Mouse (Mus musculus) forebrain, embryonic 13.5 days (tissue): ENCODE results near the gene Bcl7c. TPM values are rescaled to one million over a fixed set of nuclear protein-coding genes. Genes with fewer than 3 reads are reported as not detected.
"Not testable (repeated sequence)": the region's sequence is repeated elsewhere in the genome, so short reads cannot be mapped to it uniquely, and the experiment has no call there.

ENCODE experiments used
- ATAC-seq: fragments of 200-750 bp; cut with Nextera tagmentation; 2 replicates; pipeline ENCODE4 v1.8.0; 2017
- H3K27ac ChIP-seq: fragments of 300-500 bp; sonication (generic); 2 replicates; pipeline ENCODE4 v1.5.1; 2015; ENCODE audit warnings: inconsistent platforms, mild to moderate bottlenecking, moderate library complexity
- H3K27me3 ChIP-seq: fragments of 300-500 bp; sonication (generic); 2 replicates; pipeline ENCODE4 v1.6.1; 2015; ENCODE audit warnings: mild to moderate bottlenecking, inconsistent platforms
- H3K36me3 ChIP-seq: fragments of 300-500 bp; sonication (generic); 2 replicates; pipeline ENCODE4 v1.6.1; 2015; ENCODE audit warnings: mild to moderate bottlenecking, inconsistent platforms; ENCODE audit not compliant: poor library complexity, severe bottlenecking
- H3K4me1 ChIP-seq: fragments of 300-500 bp; sonication (generic); 2 replicates; pipeline ENCODE4 v1.6.1; 2015; ENCODE audit warnings: inconsistent platforms
- H3K4me2 ChIP-seq: fragments of 300-500 bp; sonication (generic); 2 replicates; pipeline ENCODE4 v1.6.1; 2015; ENCODE audit warnings: inconsistent platforms, mild to moderate bottlenecking, moderate library complexity
- H3K4me3 ChIP-seq: fragments of 300-500 bp; sonication (generic); 2 replicates; pipeline ENCODE4 v1.5.1; 2015; ENCODE audit warnings: mild to moderate bottlenecking, inconsistent platforms
- H3K9ac ChIP-seq: fragments of 300-500 bp; sonication (generic); 2 replicates; pipeline ENCODE4 v1.6.1; 2015; ENCODE audit warnings: mild to moderate bottlenecking, inconsistent platforms
- H3K9me3 ChIP-seq: fragments of 300-500 bp; sonication (generic); replicated peaks from 2 replicates; pipeline ENCODE4 v1.6.1; 2016; ENCODE audit warnings: inconsistent platforms
- whole genome bisulfite sequencing: fragments of 180-500 bp; shearing (Covaris S2); methylation state at CpG from one replicate; pipeline ENCODE4 v1.1.7; 2015; 5-methylcytosine and 5-hydroxymethylcytosine counted together
- polyA plus RNA-seq: library from polyadenylated mRNA; unstranded; fragments of >200 nt; fragmentation: Nextera tagmentation; extraction: Ambion mirVana; gene quantifications from 2 replicates; pipeline ENCODE4 v1.2.1, GENCODE M21; 2015

The Bcl7c gene
- polyA plus RNA-seq, 1 experiment from 2014 or later: 40.8 TPM

- peak; percentile 92 for ATAC-seq
- peaks cover 22% of the 10 kb centered on the region for H3K36me3 ChIP-seq
Measured at GRCm38 (mm10) chr7:127745251-127745651, 36.5 kb upstream of the Bcl7c start.

GRCm38 (mm10) chr7:127744366-127745045, 35.8 kb upstream of the Bcl7c start, which contains the start of gene Fbxl19:
Gene Fbxl19 (plus strand): TSS chr7:127744543.
- H3K4me1 ChIP-seq: peaks cover 20% of the 10 kb centered on the region
- no peaks in the 10 kb centered on the region for H3K27me3 ChIP-seq
- no peak for ATAC-seq
- peak within 1 kb of the TSS; percentile 91 for H3K27ac ChIP-seq
- peak within 1 kb of the TSS; percentile 60 for H3K9ac ChIP-seq
- H3K4me3 ChIP-seq: peak within 1 kb of the TSS; percentile 93
- peaks cover 15% of the 10 kb centered on the region for H3K36me3 ChIP-seq
- WGBS: 1% methylated on average over 26 of the region's 26 CpGs
- H3K9me3 ChIP-seq: no peaks in the 10 kb centered on the region
- H3K4me2 ChIP-seq: peak within 1 kb of the TSS; percentile 89

More at GRCm38 (mm10) chr7:127745251-127745651, 36.5 kb upstream of the Bcl7c start:
- Histone ChIP-seq H3K4me3 (peak overlapping the region; percentile 93), H3K27ac (peak overlapping the region; percentile 91), H3K4me2 (peak overlapping the region; percentile 89), H3K9me3 (no peaks in the 10 kb centered on the region), H3K4me1 (peaks cover 20% of the 10 kb centered on the region), H3K27me3 (no peaks in the 10 kb centered on the region), H3K9ac (peak overlapping the region; percentile 60)
- under 1% methylated on average over 19 of the region's 19 CpGs for WGBS

GRCm38 (mm10) chr7:127732066-127732465, 23.3 kb upstream of the Bcl7c start, which contains the start of gene Ctf2:
Gene Ctf2 (minus strand): TSS chr7:127732166.
- not testable (repeated sequence) for ATAC-seq, H3K9ac ChIP-seq, H3K27me3 ChIP-seq, H3K4me2 ChIP-seq, H3K4me1 ChIP-seq, H3K9me3 ChIP-seq, H3K36me3 ChIP-seq, H3K4me3 ChIP-seq, H3K27ac ChIP-seq
- WGBS: no CpG with 5 or more reads among the region's 5 CpGs

GRCm38 (mm10) chr7:127730170-127730569, 21.4 kb upstream of the Bcl7c start:
- ATAC-seq: no peak
- H3K9ac ChIP-seq: no peak overlapping the region
- 66% methylated on average over 4 of the region's 4 CpGs for WGBS
- no peaks in the 10 kb centered on the region for H3K4me1 ChIP-seq
- H3K9me3 ChIP-seq: no peaks in the 10 kb centered on the region
- no peaks in the 10 kb centered on the region for H3K36me3 ChIP-seq
- no peak overlapping the region for H3K4me3 ChIP-seq
- H3K27ac ChIP-seq: no peak overlapping the region
- no peak overlapping the region for H3K4me2 ChIP-seq
- no peaks in the 10 kb centered on the region for H3K27me3 ChIP-seq

- WGBS: 89% methylated on average over 7 of the region's 7 CpGs
Measured at GRCm38 (mm10) chr7:127727898-127728297, 19.2 kb upstream of the Bcl7c start.

GRCm38 (mm10) chr7:127725924-127726323, 17.2 kb upstream of the Bcl7c start:
- H3K4me3 ChIP-seq: no peak overlapping the region
- no peak overlapping the region for H3K27ac ChIP-seq
- no peaks in the 10 kb centered on the region for H3K9me3 ChIP-seq
- no peak for ATAC-seq
- 48% methylated on average over 6 of the region's 6 CpGs for WGBS
- no peak overlapping the region for H3K9ac ChIP-seq
- no peaks in the 10 kb centered on the region for H3K36me3 ChIP-seq
- no peaks in the 10 kb centered on the region for H3K27me3 ChIP-seq
- no peaks in the 10 kb centered on the region for H3K4me1 ChIP-seq
- H3K4me2 ChIP-seq: no peak overlapping the region

More at GRCm38 (mm10) chr7:127727898-127728297, 19.2 kb upstream of the Bcl7c start:
- Histone ChIP-seq H3K36me3 (no peaks in the 10 kb centered on the region), H3K4me2 (no peak overlapping the region), H3K9ac (no peak overlapping the region), H3K4me1 (no peaks in the 10 kb centered on the region), H3K27me3 (no peaks in the 10 kb centered on the region), H3K9me3 (no peaks in the 10 kb centered on the region), H3K27ac (no peak overlapping the region), H3K4me3 (no peak overlapping the region)
- ATAC-seq: no peak

- H3K9ac ChIP-seq: no peak overlapping the region
- H3K9me3 ChIP-seq: no peaks in the 10 kb centered on the region
- H3K4me1 ChIP-seq: no peaks in the 10 kb centered on the region
- no peaks in the 10 kb centered on the region for H3K27me3 ChIP-seq
- ATAC-seq: no peak
- H3K36me3 ChIP-seq: no peaks in the 10 kb centered on the region
- H3K4me2 ChIP-seq: no peak overlapping the region
- no peak overlapping the region for H3K4me3 ChIP-seq
- H3K27ac ChIP-seq: no peak overlapping the region
- 18% methylated on average over 2 of the region's 2 CpGs for WGBS
Measured at GRCm38 (mm10) chr7:127725490-127725889, 16.8 kb upstream of the Bcl7c start.

- ATAC-seq: no peak
- peaks cover 9% of the 10 kb centered on the region for H3K4me1 ChIP-seq
- H3K27ac ChIP-seq: no peak overlapping the region
- no peak overlapping the region for H3K4me2 ChIP-seq
- no peaks in the 10 kb centered on the region for H3K27me3 ChIP-seq
- no peaks in the 10 kb centered on the region for H3K36me3 ChIP-seq
- H3K9me3 ChIP-seq: no peaks in the 10 kb centered on the region
- 94% methylated on average over 6 of the region's 6 CpGs for WGBS
- no peak overlapping the region for H3K4me3 ChIP-seq
- H3K9ac ChIP-seq: no peak overlapping the region
Measured at GRCm38 (mm10) chr7:127719258-127719657, 10.5 kb upstream of the Bcl7c start.

GRCm38 (mm10) chr7:127718339-127718738, 9.6 kb upstream of the Bcl7c start:
- Histone ChIP-seq H3K36me3 (no peaks in the 10 kb centered on the region), H3K9me3 (no peaks in the 10 kb centered on the region), H3K27ac (no peak overlapping the region), H3K9ac (no peak overlapping the region), H3K27me3 (no peaks in the 10 kb centered on the region), H3K4me2 (no peak overlapping the region), H3K4me3 (no peak overlapping the region), H3K4me1 (peaks cover 11% of the 10 kb centered on the region)
- 89% methylated on average over 6 of the region's 6 CpGs for WGBS
- no peak for ATAC-seq

GRCm38 (mm10) chr7:127716992-127717391, 8.3 kb upstream of the Bcl7c start:
- H3K4me1 ChIP-seq: peaks cover 23% of the 10 kb centered on the region
- H3K27me3 ChIP-seq: no peaks in the 10 kb centered on the region
- H3K4me2 ChIP-seq: peak overlapping the region; percentile 65
- H3K27ac ChIP-seq: no peak overlapping the region
- H3K9me3 ChIP-seq: no peaks in the 10 kb centered on the region
- peak; percentile 61 for ATAC-seq
- under 1% methylated on average over 37 of the region's 41 CpGs for WGBS
- peak overlapping the region; percentile 36 for H3K4me3 ChIP-seq
- H3K36me3 ChIP-seq: no peaks in the 10 kb centered on the region
- peak overlapping the region; percentile 66 for H3K9ac ChIP-seq

GRCm38 (mm10) chr7:127714816-127715215, 6.1 kb upstream of the Bcl7c start:
- H3K36me3 ChIP-seq: no peaks in the 10 kb centered on the region
- H3K9me3 ChIP-seq: no peaks in the 10 kb centered on the region
- H3K4me2 ChIP-seq: no peak overlapping the region
- H3K9ac ChIP-seq: no peak overlapping the region
- no peak for ATAC-seq
- no peak overlapping the region for H3K27ac ChIP-seq
- H3K4me1 ChIP-seq: peaks cover 30% of the 10 kb centered on the region
- H3K4me3 ChIP-seq: no peak overlapping the region
- no peaks in the 10 kb centered on the region for H3K27me3 ChIP-seq
- 94% methylated on average over 4 of the region's 4 CpGs for whole genome bisulfite sequencing

- Histone ChIP-seq H3K4me2 (peak within 1 kb of the TSS; percentile 64), H3K9ac (peak within 1 kb of the TSS; percentile 53), H3K27ac (peak within 1 kb of the TSS; percentile 88), H3K4me1 (peaks cover 40% of the 10 kb centered on the region), H3K4me3 (peak within 1 kb of the TSS; percentile 32), H3K36me3 (no peaks in the 10 kb centered on the region), H3K27me3 (no peaks in the 10 kb centered on the region), H3K9me3 (no peaks in the 10 kb centered on the region)
- 2% methylated on average over 28 of the region's 28 CpGs for WGBS
- peak; percentile 63 for ATAC-seq
Measured at GRCm38 (mm10) chr7:127712461-127713385, 4.0 kb upstream of the Bcl7c start, which contains the start of gene Ctf1. Gene Ctf1 (plus strand): TSS chr7:127712736.
